ENCODE assay signal across 39 mouse cellular contexts in the genomic region with DNA sequence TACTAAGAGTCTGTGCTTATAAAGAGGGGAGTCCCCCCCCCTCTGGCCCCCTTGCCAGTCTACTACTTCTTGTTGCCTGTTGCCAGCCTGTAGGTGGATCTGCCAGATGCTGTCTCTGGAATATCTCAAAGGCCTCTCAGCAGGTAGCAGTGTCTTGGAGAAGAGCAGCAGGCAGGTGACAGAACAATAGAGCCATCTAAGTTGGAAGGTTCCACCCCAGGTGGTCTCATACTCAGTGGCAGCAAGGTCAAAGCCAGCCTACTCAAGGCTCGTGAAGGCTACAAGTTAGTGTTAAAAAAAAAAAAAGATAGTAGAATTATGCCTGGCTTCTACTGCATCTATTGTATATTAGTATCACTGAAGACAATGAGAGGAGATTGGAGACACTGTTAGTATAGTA. TPM values are rescaled to one million over a fixed set of nuclear protein-coding genes. Genes with fewer than 3 reads are reported as not detected.
"Had no signal": no experiment of that assay in that cellular context is flagged by ENCODE, and none has a peak within 500 bp of the region (broad histone marks: within the 10 kb centered on the region; RNA-seq: fewer than 3 reads in every experiment).

No protein-coding gene starts in this region.

- H3K9ac ChIP-seq: heart, embryonic 13.5 days; heart, embryonic 15.5 days; hindbrain, embryonic 13.5 days; hindbrain, embryonic 15.5 days; kidney, embryonic 15.5 days; limb, embryonic 13.5 days; limb, embryonic 15.5 days; liver, embryonic 13.5 days; liver, embryonic 15.5 days had no signal

- DNase-seq: gastrocnemius, postnatal 14 days; gastrocnemius, postnatal 36 days; heart, adult 11 months; heart, adult 2 months; heart, postnatal 14 days; heart, postnatal 36 days; kidney, adult 11 months; kidney, adult 2 months; kidney, adult 9 months; kidney, postnatal 10 days; kidney, postnatal 25 days; kidney, postnatal 4 days; left cerebral cortex, postnatal 4 days; liver, embryonic 13.5 days had no signal

- H3K27me3 ChIP-seq: heart, embryonic 13.5 days; heart, embryonic 15.5 days; hindbrain, embryonic 13.5 days; hindbrain, embryonic 15.5 days; kidney, embryonic 15.5 days; limb, embryonic 13.5 days; limb, embryonic 15.5 days; liver, embryonic 13.5 days; liver, embryonic 15.5 days had no signal

- H3K9me3 ChIP-seq: heart, embryonic 15.5 days; hindbrain, embryonic 13.5 days; hindbrain, embryonic 15.5 days; kidney, embryonic 15.5 days; limb, embryonic 13.5 days; limb, embryonic 15.5 days; liver, embryonic 13.5 days; liver, embryonic 15.5 days had no signal

- H3K4me1 ChIP-seq: heart, embryonic 13.5 days; heart, embryonic 15.5 days; hindbrain, embryonic 13.5 days; hindbrain, embryonic 15.5 days; kidney, embryonic 15.5 days; limb, embryonic 13.5 days; limb, embryonic 15.5 days; liver, embryonic 13.5 days; liver, embryonic 15.5 days had no signal

- H3K4me3 ChIP-seq: heart, adult 2 months; heart, embryonic 13.5 days; heart, embryonic 15.5 days; hindbrain, embryonic 13.5 days; hindbrain, embryonic 15.5 days; kidney, embryonic 15.5 days; layer of hippocampus, adult 2 months; left cerebral cortex, adult 2 months; limb, embryonic 13.5 days; limb, embryonic 15.5 days; liver, embryonic 13.5 days; liver, embryonic 15.5 days had no signal

- H3K27ac ChIP-seq: heart, adult 2 months; heart, embryonic 13.5 days; heart, embryonic 15.5 days; hindbrain, embryonic 13.5 days; hindbrain, embryonic 15.5 days; hindbrain, postnatal 0 days; kidney, embryonic 15.5 days; layer of hippocampus, adult 2 months; left cerebral cortex, adult 2 months; limb, embryonic 13.5 days; limb, embryonic 15.5 days; liver, embryonic 13.5 days; liver, embryonic 15.5 days had no signal

- H3K36me3 ChIP-seq: heart, embryonic 13.5 days; heart, embryonic 15.5 days; hindbrain, embryonic 13.5 days; hindbrain, embryonic 15.5 days; kidney, embryonic 15.5 days; limb, embryonic 13.5 days; limb, embryonic 15.5 days; liver, embryonic 13.5 days; liver, embryonic 15.5 days had no signal

RNA-seq across cellular contexts. Expression of gene Defb46, which starts 1.6 kb away (rescaled TPM):
- total RNA-seq: gastrocnemius, adult 18-20 months; gastrocnemius, adult 8-10 months; gastrocnemius, postnatal 14 days; gastrocnemius, postnatal 36 days; heart, adult 2 months; heart, postnatal 14 days; heart, postnatal 36 days; hematopoietic stem cell, adult 5-6 weeks; hindbrain, postnatal 0 days; layer of hippocampus, adult 2 months; layer of hippocampus, postnatal 10 days; layer of hippocampus, postnatal 25 days; left cerebral cortex, adult 2 months; left cerebral cortex, postnatal 25 days; left cerebral cortex, postnatal 4 days had no signal
- polyA plus RNA-seq: gonadal fat pad, adult 2 months; heart, adult 2 months; heart, embryonic 11.5 days; heart, embryonic 13.5 days; heart, embryonic 15.5 days; heart, postnatal 0 days; hindbrain, embryonic 11.5 days; hindbrain, embryonic 13.5 days; hindbrain, embryonic 15.5 days; hindbrain, postnatal 0 days; intestine, embryonic 14.5 days; intestine, embryonic 16.5 days; kidney, adult 2 months; kidney, embryonic 15.5 days; limb, embryonic 11.5 days; limb, embryonic 13.5 days; limb, embryonic 15.5 days; liver, embryonic 11.5 days; liver, embryonic 13.5 days; liver, embryonic 15.5 days had no signal

RNA-seq across cellular contexts. Expression of gene Defb5, which starts 9.3 kb away (rescaled TPM):
- total RNA-seq: gastrocnemius, adult 18-20 months; gastrocnemius, adult 8-10 months; gastrocnemius, postnatal 14 days; gastrocnemius, postnatal 36 days; heart, adult 2 months; heart, postnatal 14 days; heart, postnatal 36 days; hematopoietic stem cell, adult 5-6 weeks; hindbrain, postnatal 0 days; layer of hippocampus, adult 2 months; layer of hippocampus, postnatal 10 days; layer of hippocampus, postnatal 25 days; left cerebral cortex, adult 2 months; left cerebral cortex, postnatal 25 days; left cerebral cortex, postnatal 4 days had no signal
- polyA plus RNA-seq: gonadal fat pad, adult 2 months; heart, adult 2 months; heart, embryonic 11.5 days; heart, embryonic 13.5 days; heart, embryonic 15.5 days; heart, postnatal 0 days; hindbrain, embryonic 11.5 days; hindbrain, embryonic 13.5 days; hindbrain, embryonic 15.5 days; hindbrain, postnatal 0 days; intestine, embryonic 14.5 days; intestine, embryonic 16.5 days; kidney, adult 2 months; kidney, embryonic 15.5 days; limb, embryonic 11.5 days; limb, embryonic 13.5 days; limb, embryonic 15.5 days; liver, embryonic 11.5 days; liver, embryonic 13.5 days; liver, embryonic 15.5 days had no signal

RNA-seq across cellular contexts. Expression of gene Defb6, which starts 12.8 kb away (rescaled TPM):
- total RNA-seq: gastrocnemius, adult 18-20 months; gastrocnemius, adult 8-10 months; gastrocnemius, postnatal 14 days; gastrocnemius, postnatal 36 days; heart, adult 2 months; heart, postnatal 36 days; hematopoietic stem cell, adult 5-6 weeks; hindbrain, postnatal 0 days; layer of hippocampus, adult 2 months; layer of hippocampus, postnatal 10 days; layer of hippocampus, postnatal 25 days; left cerebral cortex, adult 2 months; left cerebral cortex, postnatal 25 days; left cerebral cortex, postnatal 4 days had no signal
- polyA plus RNA-seq: heart, adult 2 months; heart, embryonic 11.5 days; heart, embryonic 13.5 days; heart, embryonic 15.5 days; heart, postnatal 0 days; hindbrain, embryonic 11.5 days; hindbrain, embryonic 13.5 days; hindbrain, embryonic 15.5 days; hindbrain, postnatal 0 days; intestine, embryonic 14.5 days; intestine, embryonic 16.5 days; kidney, adult 2 months; kidney, embryonic 15.5 days; limb, embryonic 11.5 days; limb, embryonic 13.5 days; limb, embryonic 15.5 days; liver, embryonic 11.5 days; liver, embryonic 13.5 days; liver, embryonic 15.5 days had no signal

RNA-seq across cellular contexts. Expression of gene Defb4, which starts 39.6 kb away (rescaled TPM):
- total RNA-seq: gastrocnemius, adult 18-20 months; gastrocnemius, adult 8-10 months; gastrocnemius, postnatal 14 days; gastrocnemius, postnatal 36 days; heart, adult 2 months; heart, postnatal 14 days; heart, postnatal 36 days; hematopoietic stem cell, adult 5-6 weeks; hindbrain, postnatal 0 days; layer of hippocampus, adult 2 months; layer of hippocampus, postnatal 10 days; layer of hippocampus, postnatal 25 days; left cerebral cortex, adult 2 months; left cerebral cortex, postnatal 25 days; left cerebral cortex, postnatal 4 days had no signal
- polyA plus RNA-seq: gonadal fat pad, adult 2 months; heart, adult 2 months; heart, embryonic 11.5 days; heart, embryonic 13.5 days; heart, embryonic 15.5 days; heart, postnatal 0 days; hindbrain, embryonic 11.5 days; hindbrain, embryonic 13.5 days; hindbrain, embryonic 15.5 days; hindbrain, postnatal 0 days; intestine, embryonic 14.5 days; intestine, embryonic 16.5 days; kidney, adult 2 months; kidney, embryonic 15.5 days; limb, embryonic 11.5 days; limb, embryonic 13.5 days; liver, embryonic 11.5 days; liver, embryonic 13.5 days; liver, embryonic 15.5 days had no signal

RNA-seq across cellular contexts. Expression of gene Defb14, which starts 43.9 kb away (rescaled TPM):
- total RNA-seq: gastrocnemius, adult 18-20 months; gastrocnemius, adult 8-10 months; gastrocnemius, postnatal 14 days; gastrocnemius, postnatal 36 days; heart, adult 2 months; heart, postnatal 14 days; heart, postnatal 36 days; hematopoietic stem cell, adult 5-6 weeks; hindbrain, postnatal 0 days; layer of hippocampus, adult 2 months; layer of hippocampus, postnatal 10 days; layer of hippocampus, postnatal 25 days; left cerebral cortex, adult 2 months; left cerebral cortex, postnatal 25 days; left cerebral cortex, postnatal 4 days had no signal
- polyA plus RNA-seq: gonadal fat pad, adult 2 months; heart, adult 2 months; heart, embryonic 11.5 days; heart, embryonic 13.5 days; heart, embryonic 15.5 days; heart, postnatal 0 days; hindbrain, embryonic 11.5 days; hindbrain, embryonic 13.5 days; hindbrain, embryonic 15.5 days; hindbrain, postnatal 0 days; intestine, embryonic 14.5 days; intestine, embryonic 16.5 days; kidney, adult 2 months; kidney, embryonic 15.5 days; limb, embryonic 11.5 days; limb, embryonic 13.5 days; liver, embryonic 11.5 days; liver, embryonic 13.5 days; liver, embryonic 15.5 days had no signal
